Mouse (Mus musculus) intestine, postnatal 0 days (tissue): ENCODE measurements around the gene Gapvd1. TPM values are rescaled to one million over a fixed set of nuclear protein-coding genes. Genes with fewer than 3 reads are reported as not detected.

Experiments
- ATAC-seq: fragments of 200-750 bp; cut with Nextera tagmentation; 2 replicates; pipeline ENCODE4 v1.8.0; 2017; ENCODE audit warnings: mild to moderate bottlenecking, moderate TSS enrichment, moderate library complexity
- H3K27ac ChIP-seq: fragments of 300-500 bp; sonication (generic); 2 replicates; pipeline ENCODE4 v1.5.1; 2014; ENCODE audit warnings: mild to moderate bottlenecking, low read depth, low read length, moderate library complexity
- H3K27me3 ChIP-seq: fragments of 300-500 bp; sonication (generic); replicated peaks from 2 replicates; pipeline ENCODE4 v1.6.1; 2014; ENCODE audit warnings: low read length, mixed read lengths; ENCODE audit not compliant: control insufficient read depth, insufficient read depth
- H3K36me3 ChIP-seq: fragments of 300-500 bp; sonication (generic); 2 replicates; pipeline ENCODE4 v1.6.1; 2014; ENCODE audit warnings: mild to moderate bottlenecking, moderate library complexity; ENCODE audit not compliant: control insufficient read depth, insufficient read depth
- H3K4me1 ChIP-seq: fragments of 300-500 bp; sonication (generic); replicated peaks from 2 replicates; pipeline ENCODE4 v1.6.1; 2014; ENCODE audit warnings: antibody characterized with exemption, low read length, mixed read lengths; ENCODE audit not compliant: control insufficient read depth, insufficient read depth
- H3K4me2 ChIP-seq: fragments of 300-500 bp; sonication (generic); replicated peaks from 2 replicates; pipeline ENCODE4 v1.6.1; 2014; ENCODE audit warnings: low read depth, mild to moderate bottlenecking, moderate library complexity
- H3K4me3 ChIP-seq: fragments of 300-500 bp; sonication (generic); 2 replicates; pipeline ENCODE4 v1.5.1; 2014; ENCODE audit warnings: low read depth, low read length
- H3K9ac ChIP-seq: fragments of 300-500 bp; sonication (generic); 2 replicates; pipeline ENCODE4 v1.6.1; 2014; ENCODE audit warnings: mild to moderate bottlenecking, low read depth, low read length
- H3K9me3 ChIP-seq: fragments of 300-500 bp; sonication (generic); 2 replicates; pipeline ENCODE4 v1.6.1; 2016; ENCODE audit warnings: mixed run types; ENCODE audit not compliant: control insufficient read depth
- CTCF ChIP-seq: sonication (generic); IDR thresholded peaks from 2 replicates; pipeline ENCODE4 v1.5.1; 2016; ENCODE audit warnings: low read depth, mild to moderate bottlenecking, control low read depth, antibody characterized with exemption, moderate library complexity
- WGBS: fragments of 180-500 bp; shearing (Covaris S2); extraction: QIAGEN DNeasy Blood & Tissue Kit; methylation state at CpG from one replicate; pipeline ENCODE4 v1.1.7; 2014; 5-methylcytosine and 5-hydroxymethylcytosine counted together
- polyA plus RNA-seq: library from polyadenylated mRNA; unstranded; fragments of >200 nt; fragmentation: Nextera tagmentation; extraction: Ambion mirVana; gene quantifications from 2 replicates; pipeline ENCODE4 v1.2.1, GENCODE M21; 2015

Gene Gapvd1
- polyA plus RNA-seq, 1 experiment from 2014 or later = 31.3 TPM

DNA sequence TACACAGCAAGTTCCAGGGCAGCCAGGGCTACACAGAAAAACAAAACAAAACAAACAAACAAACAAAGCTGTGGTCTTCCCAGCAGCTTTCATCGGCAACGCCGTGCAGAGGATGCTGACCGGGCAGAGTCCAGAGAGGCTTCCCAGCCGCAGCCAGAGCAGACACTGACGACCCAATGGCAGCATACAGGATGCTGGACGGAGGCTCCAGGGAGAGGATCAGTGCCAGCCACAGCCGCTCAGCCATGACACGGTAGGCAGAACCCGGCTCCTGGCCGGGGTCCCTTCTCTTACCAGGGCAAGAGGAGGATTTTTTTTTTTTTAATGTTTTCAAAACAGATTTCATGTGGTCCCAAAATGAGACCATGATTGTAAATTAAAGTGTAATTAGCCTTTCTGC is 107.6 kb downstream of the Gapvd1 start:
- WGBS = 60% methylated on average over 11 of the region's 11 CpGs
- no peak for TF ChIP-seq CTCF

DNA sequence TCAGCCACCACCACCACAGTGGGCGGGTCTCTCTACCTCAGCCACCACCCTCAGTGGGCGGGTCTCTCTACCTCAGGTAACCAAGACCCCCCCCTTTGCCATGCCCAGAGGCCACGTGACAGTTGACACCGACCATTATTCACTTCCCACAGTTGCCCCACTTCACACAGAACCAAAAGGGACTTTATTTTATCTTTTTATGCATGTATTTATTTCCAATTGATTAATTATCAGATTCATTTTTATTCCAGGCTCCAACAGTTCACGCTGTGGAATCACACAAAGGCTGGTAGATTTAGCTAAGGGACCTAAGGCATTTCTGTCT is 108.5 kb downstream of the Gapvd1 start:
- ATAC-seq = no peak
- peak overlapping the region; percentile 85 for H3K4me2 ChIP-seq
- no peak for TF ChIP-seq CTCF
- WGBS = 5% methylated on average over 5 of the region's 5 CpGs
- H3K36me3 ChIP-seq = no peaks in the 10 kb centered on the region
- no peaks in the 10 kb centered on the region for H3K27me3 ChIP-seq
- H3K4me1 ChIP-seq = no peaks in the 10 kb centered on the region
- no peak overlapping the region for H3K9ac ChIP-seq
- peak overlapping the region; percentile 52 for H3K4me3 ChIP-seq
- H3K9me3 ChIP-seq = no peaks in the 10 kb centered on the region
- no peak overlapping the region for H3K27ac ChIP-seq

More for the DNA sequence above, 107.6 kb downstream of the Gapvd1 start:
- H3K9ac ChIP-seq = no peak overlapping the region
- H3K4me1 ChIP-seq = no peaks in the 10 kb centered on the region
- H3K36me3 ChIP-seq = no peaks in the 10 kb centered on the region
- no peak for ATAC-seq
- H3K4me3 ChIP-seq = no peak overlapping the region
- H3K27me3 ChIP-seq = no peaks in the 10 kb centered on the region
- H3K9me3 ChIP-seq = no peaks in the 10 kb centered on the region
- no peak overlapping the region for H3K27ac ChIP-seq
- H3K4me2 ChIP-seq = no peak overlapping the region

DNA sequence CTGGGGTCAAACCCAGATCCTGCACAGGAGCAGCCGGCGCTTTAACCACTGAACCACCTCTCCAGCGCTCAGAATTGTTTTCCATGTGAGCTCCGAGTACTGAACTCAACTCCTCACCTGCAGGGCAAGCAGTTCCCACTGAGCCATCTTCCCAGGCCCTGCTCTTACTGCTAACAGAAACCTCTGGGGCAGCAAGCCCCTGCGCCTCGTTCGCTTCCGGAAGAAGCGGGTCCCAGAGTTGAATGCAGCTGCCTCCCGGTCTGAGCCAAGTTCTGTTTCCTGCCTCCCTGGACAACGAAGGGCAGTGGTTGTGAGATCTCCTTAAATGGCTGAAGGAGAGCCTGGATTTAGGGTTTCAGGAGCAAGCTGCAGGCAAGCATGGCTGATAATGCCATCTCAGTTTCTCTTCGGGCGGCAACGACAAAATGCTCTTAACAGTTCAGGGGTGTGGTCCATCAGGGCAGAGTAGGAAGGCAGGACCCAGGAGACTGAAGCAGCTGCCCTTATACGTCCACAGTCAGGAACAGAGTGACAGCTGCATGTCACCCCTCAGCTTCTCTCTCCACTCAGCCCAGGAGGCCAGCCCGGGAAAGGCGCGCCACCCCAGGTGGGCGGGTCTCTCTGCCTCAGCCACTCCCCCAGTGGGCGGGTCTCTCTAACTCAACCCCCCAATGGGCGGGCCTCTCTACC is 109.0 kb downstream of the Gapvd1 start:
- peak overlapping the region; percentile 85 for H3K4me2 ChIP-seq
- H3K9ac ChIP-seq = peak overlapping the region; percentile 42; the same call in 1 of the 2 replicates
- H3K27me3 ChIP-seq = no peaks in the 10 kb centered on the region
- H3K9me3 ChIP-seq = no peaks in the 10 kb centered on the region
- ATAC-seq = peak; percentile 88
- 11% methylated on average over 21 of the region's 21 CpGs for WGBS
- no peaks in the 10 kb centered on the region for H3K4me1 ChIP-seq
- H3K4me3 ChIP-seq = peak overlapping the region; percentile 52
- no peak for TF ChIP-seq CTCF
- no peaks in the 10 kb centered on the region for H3K36me3 ChIP-seq
- H3K27ac ChIP-seq = no peak overlapping the region

DNA sequence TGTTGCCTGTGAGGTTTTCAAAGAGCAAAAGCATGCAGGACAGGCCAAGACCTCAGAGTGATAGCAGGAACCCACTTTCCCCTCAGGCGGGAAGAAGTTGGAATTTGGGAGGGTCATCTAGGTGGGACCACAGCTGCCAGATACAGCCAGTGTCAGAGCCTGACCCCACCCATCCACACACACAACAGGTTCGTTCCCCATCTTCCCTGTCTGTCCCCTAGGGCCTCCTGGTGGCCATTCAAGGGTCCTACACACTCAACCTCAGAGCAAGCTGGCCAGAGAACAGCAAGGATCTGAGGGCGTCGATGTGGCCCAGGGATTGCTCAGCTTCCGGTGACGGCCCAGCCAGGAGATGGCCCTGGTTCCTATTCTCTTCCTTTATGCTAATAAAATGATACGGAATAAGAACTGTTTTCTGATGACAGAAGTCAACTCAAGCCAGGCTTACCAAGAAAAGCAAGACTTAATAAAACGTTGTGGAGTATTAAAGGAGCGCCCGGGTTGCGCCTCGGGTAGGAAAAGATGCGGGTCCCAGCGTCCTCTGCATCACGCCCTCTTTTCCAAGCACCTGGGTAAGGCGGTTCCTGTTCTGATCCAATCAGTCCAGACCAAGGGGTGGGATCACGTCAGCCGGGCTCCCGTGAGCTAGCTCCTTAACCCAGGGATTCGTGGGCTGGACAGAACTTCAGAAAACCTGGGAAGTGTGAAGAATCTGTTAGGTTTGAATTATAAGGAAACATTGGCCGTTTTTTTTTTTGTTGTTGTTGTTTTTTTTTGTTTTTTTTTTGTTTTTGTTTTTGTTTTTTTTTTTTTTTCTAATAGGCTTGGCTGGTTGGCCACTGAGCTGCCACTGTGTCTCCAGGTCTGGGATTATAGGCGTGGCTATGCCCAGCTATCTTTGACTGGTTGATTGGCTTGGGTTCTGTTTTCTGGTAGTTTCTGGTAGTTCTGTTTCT is 110.2 kb downstream of the Gapvd1 start:
- Histone ChIP-seq H3K9me3 (no peaks in the 10 kb centered on the region), H3K27me3 (no peaks in the 10 kb centered on the region), H3K9ac (no peak overlapping the region), H3K36me3 (no peaks in the 10 kb centered on the region), H3K27ac (no peak overlapping the region), H3K4me2 (no peak overlapping the region; the same call in 1 of the 2 replicates), H3K4me1 (no peaks in the 10 kb centered on the region), H3K4me3 (no peak overlapping the region)
- ATAC-seq = no peak
- 53% methylated on average over 22 of the region's 22 CpGs for WGBS
- TF ChIP-seq CTCF = peak; percentile 79

DNA sequence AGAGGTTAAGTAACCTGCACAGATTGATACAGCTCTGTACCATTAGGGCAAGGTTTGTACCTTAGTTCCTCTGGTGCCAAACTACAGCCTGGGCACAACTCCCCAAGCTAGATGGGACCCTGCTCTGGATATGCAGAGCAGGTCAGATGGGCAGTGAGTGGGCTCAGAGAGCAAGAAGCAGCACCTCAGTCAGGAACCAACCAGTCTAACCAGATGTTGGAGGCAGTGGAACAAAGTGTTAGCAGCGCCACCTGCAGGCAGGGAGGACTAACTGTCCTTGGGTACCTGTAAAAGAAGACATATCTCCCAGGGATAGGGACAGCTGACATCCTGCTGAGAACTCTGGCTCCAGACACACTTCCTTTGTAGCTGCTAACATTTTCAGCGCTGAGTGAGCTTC is 112.7 kb downstream of the Gapvd1 start:
- 37% methylated on average over 2 of the region's 2 CpGs for WGBS

DNA sequence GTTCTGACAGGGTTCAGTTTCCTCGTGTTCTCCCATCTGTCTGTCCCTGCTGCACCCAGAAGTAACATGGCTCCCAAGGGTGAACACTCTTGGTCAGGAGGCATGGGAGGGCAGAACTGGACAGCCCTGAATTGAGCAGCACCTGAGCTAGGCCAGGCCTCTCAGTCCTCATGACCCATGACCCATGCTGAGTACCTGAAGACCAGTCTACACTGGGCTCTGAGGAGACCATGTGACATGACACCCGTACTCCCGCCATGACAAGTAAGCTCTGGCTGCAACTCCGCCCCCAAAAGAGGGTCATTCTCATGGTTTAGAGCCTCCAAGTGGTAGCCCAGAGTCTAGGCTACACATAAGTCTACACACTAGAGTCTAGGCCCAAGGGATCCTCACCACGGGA is 115.3 kb downstream of the Gapvd1 start:
- Histone ChIP-seq H3K9me3 (no peaks in the 10 kb centered on the region), H3K4me1 (no peaks in the 10 kb centered on the region), H3K36me3 (no peaks in the 10 kb centered on the region), H3K4me3 (no peak overlapping the region), H3K4me2 (peak overlapping the region; percentile 88; the same call in 1 of the 2 replicates), H3K27me3 (no peaks in the 10 kb centered on the region), H3K27ac (no peak overlapping the region), H3K9ac (no peak overlapping the region)
- 57% methylated on average over 5 of the region's 5 CpGs for WGBS
- no peak for ATAC-seq
- TF ChIP-seq CTCF = no peak

More for the DNA sequence above, 112.7 kb downstream of the Gapvd1 start:
- no peaks in the 10 kb centered on the region for H3K27me3 ChIP-seq
- H3K4me2 ChIP-seq = no peak overlapping the region
- peak; percentile 76 for TF ChIP-seq CTCF
- H3K36me3 ChIP-seq = no peaks in the 10 kb centered on the region
- no peak overlapping the region for H3K9ac ChIP-seq
- H3K4me3 ChIP-seq = no peak overlapping the region
- H3K4me1 ChIP-seq = no peaks in the 10 kb centered on the region
- ATAC-seq = no peak
- H3K9me3 ChIP-seq = no peaks in the 10 kb centered on the region
- H3K27ac ChIP-seq = no peak overlapping the region
